Mouse (Mus musculus) liver, postnatal 0 days (tissue): ENCODE data around the gene Cnot4. TPM values are rescaled to one million over a fixed set of nuclear protein-coding genes. Genes with fewer than 3 reads are reported as not detected.

Experiments used
- ATAC-seq: fragments of 200-750 bp; cut with Nextera tagmentation; 2 replicates; pipeline ENCODE4 v1.8.0; 2017; ENCODE audit warnings: mild to moderate bottlenecking, moderate library complexity
- DNase-seq: peaks from one replicate; pipeline ENCODE4 v3.0.0-alpha.2; 2016
- H3K27ac ChIP-seq: fragments of 300-500 bp; sonication (generic); 2 replicates; pipeline ENCODE4 v1.5.1; 2014; ENCODE audit warnings: antibody characterized with exemption, moderate library complexity, mild to moderate bottlenecking, low read depth
- H3K27me3 ChIP-seq: fragments of 300-500 bp; sonication (generic); 2 replicates; pipeline ENCODE4 v1.6.1; 2014; ENCODE audit warnings: low read length, control low read depth, mixed read lengths; ENCODE audit not compliant: insufficient read depth
- H3K36me3 ChIP-seq: fragments of 300-500 bp; sonication (generic); replicated peaks from 2 replicates; pipeline ENCODE4 v1.6.1; 2014; ENCODE audit warnings: mild to moderate bottlenecking, control low read depth, low read length, moderate library complexity, mixed read lengths; ENCODE audit not compliant: insufficient read depth
- H3K4me1 ChIP-seq: fragments of 300-500 bp; sonication (generic); 2 replicates; pipeline ENCODE4 v1.6.1; 2014; ENCODE audit warnings: antibody characterized with exemption, mild to moderate bottlenecking, control low read depth; ENCODE audit not compliant: insufficient read depth
- H3K4me2 ChIP-seq: fragments of 300-500 bp; sonication (generic); 2 replicates; pipeline ENCODE4 v1.6.1; 2014; ENCODE audit warnings: low read depth, mild to moderate bottlenecking, low read length, moderate library complexity, mixed read lengths
- H3K4me3 ChIP-seq: fragments of 300-500 bp; sonication (generic); 2 replicates; pipeline ENCODE4 v1.5.1; 2014; ENCODE audit warnings: low read depth, low read length
- H3K9ac ChIP-seq: fragments of 300-500 bp; sonication (generic); replicated peaks from 2 replicates; pipeline ENCODE4 v1.6.1; 2014; ENCODE audit warnings: mild to moderate bottlenecking, moderate library complexity
- H3K9me3 ChIP-seq: fragments of 300-500 bp; sonication (generic); 2 replicates; pipeline ENCODE4 v1.6.1; 2016; ENCODE audit warnings: mild to moderate bottlenecking, control low read depth, low read length, mixed read lengths
- CTCF ChIP-seq: sonication (generic); IDR thresholded peaks from 2 replicates; pipeline ENCODE4 v1.5.1; 2016; ENCODE audit warnings: antibody characterized with exemption, low read depth
- EP300 ChIP-seq: IDR thresholded peaks from 2 replicates; pipeline ENCODE4 v1.6.1; 2016; ENCODE audit warnings: antibody characterized with exemption, low read depth, mild to moderate bottlenecking
- WGBS: fragments of 180-500 bp; shearing (Covaris S2); extraction: QIAGEN DNeasy Blood & Tissue Kit; methylation state at CpG from one replicate; pipeline ENCODE4 v1.1.7; 2014; ENCODE audit not compliant: insufficient replicate concordance; 5-methylcytosine and 5-hydroxymethylcytosine counted together
- polyA plus RNA-seq: library from polyadenylated mRNA; unstranded; fragments of >200 nt; fragmentation: Nextera tagmentation; extraction: Ambion mirVana; gene quantifications from 2 replicates; pipeline ENCODE4 v1.2.1, GENCODE M21; 2015

Cnot4 gene
- polyA plus RNA-seq, 1 experiment from 2014 or later, result 10.7 TPM

DNA sequence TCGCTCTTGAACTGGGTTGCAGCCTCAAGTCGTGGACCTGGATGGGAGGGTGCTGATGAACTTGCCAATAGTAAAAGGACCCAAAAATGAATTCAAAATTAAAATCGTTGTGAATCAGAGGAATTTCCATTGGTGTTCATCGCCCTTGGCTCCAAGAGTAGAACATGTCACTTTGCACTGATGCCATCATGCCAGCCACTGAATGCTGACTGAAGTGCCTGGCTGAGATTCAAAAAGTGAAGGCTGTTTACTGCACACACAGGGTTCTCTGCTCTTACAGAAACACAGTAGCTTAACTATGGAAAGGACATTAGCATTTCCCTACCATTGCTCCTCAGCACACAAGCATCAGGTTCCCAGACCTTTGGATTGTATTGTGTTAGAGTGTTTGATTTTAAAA, 137.0 kb downstream of the Cnot4 start:
- 69% methylated on average over 4 of the region's 4 CpGs for WGBS
- ATAC-seq (no peak), DNase-seq (no peak)
- H3K4me2 ChIP-seq, result no peak overlapping the region
- H3K9me3 ChIP-seq, result no peaks in the 10 kb centered on the region
- no peaks in the 10 kb centered on the region for H3K27me3 ChIP-seq
- H3K36me3 ChIP-seq, result no peaks in the 10 kb centered on the region
- no peak overlapping the region for H3K9ac ChIP-seq
- H3K27ac ChIP-seq, result no peak overlapping the region
- no peak overlapping the region for H3K4me3 ChIP-seq
- H3K4me1 ChIP-seq, result peaks cover 5% of the 10 kb centered on the region
- TF ChIP-seq EP300, result no peak
- no peak for TF ChIP-seq CTCF

DNA sequence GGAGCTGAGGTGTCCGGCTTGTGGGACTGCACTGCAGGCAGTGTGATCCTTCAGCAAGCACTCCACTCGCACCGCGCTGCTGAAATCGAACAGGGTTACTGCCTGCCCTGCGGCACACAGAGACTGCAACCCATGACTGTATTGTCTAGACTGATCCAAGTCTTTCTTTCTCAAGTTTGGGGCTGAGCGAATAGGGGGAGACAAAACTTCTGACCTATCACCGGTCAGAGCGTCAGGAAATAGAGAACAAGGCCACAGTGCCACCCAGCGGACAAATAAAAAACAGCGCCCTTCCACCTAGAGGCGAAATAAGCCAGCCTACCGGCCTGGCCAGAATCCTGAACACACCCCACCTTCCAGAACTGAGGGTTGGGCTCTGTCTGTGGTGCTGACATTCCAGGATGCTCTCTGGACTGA, 138.3 kb downstream of the Cnot4 start:
- no peaks in the 10 kb centered on the region for H3K9me3 ChIP-seq
- DNase-seq (peak; percentile 82), ATAC-seq (peak; percentile 83)
- 6% methylated on average over 13 of the region's 13 CpGs for WGBS
- H3K4me2 ChIP-seq, result peak overlapping the region; percentile 72
- H3K4me1 ChIP-seq, result peaks cover 5% of the 10 kb centered on the region
- TF ChIP-seq CTCF, result peak; percentile 91
- no peak for TF ChIP-seq EP300
- H3K4me3 ChIP-seq, result peak overlapping the region; percentile 25; the same call in 1 of the 2 replicates
- H3K27me3 ChIP-seq, result no peaks in the 10 kb centered on the region
- H3K27ac ChIP-seq, result no peak overlapping the region
- H3K9ac ChIP-seq, result no peak overlapping the region
- H3K36me3 ChIP-seq, result no peaks in the 10 kb centered on the region

DNA sequence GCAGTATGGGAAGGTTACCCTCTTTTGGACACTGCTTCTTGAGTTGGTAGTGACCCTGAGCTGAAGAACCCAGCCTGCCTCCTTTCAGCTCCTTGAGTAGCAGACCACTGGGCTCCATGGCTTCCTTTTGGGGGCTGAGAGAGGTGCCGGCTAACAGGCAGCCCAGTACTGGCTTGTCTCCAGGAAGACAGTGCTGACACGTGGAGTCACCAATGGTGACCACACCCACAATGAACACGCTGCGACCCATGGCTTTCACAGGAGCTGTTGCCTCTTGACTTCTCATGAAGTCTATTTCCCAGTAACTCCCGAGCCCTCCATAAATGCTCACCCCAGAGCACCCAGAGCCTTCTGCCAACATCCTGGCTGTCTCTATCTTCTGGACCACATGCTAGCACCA, 138.8 kb downstream of the Cnot4 start:
- no peaks in the 10 kb centered on the region for H3K36me3 ChIP-seq
- H3K4me2 ChIP-seq, result peak overlapping the region; percentile 72
- 31% methylated on average over 5 of the region's 5 CpGs for WGBS
- H3K4me1 ChIP-seq, result peaks cover 5% of the 10 kb centered on the region
- H3K4me3 ChIP-seq, result 0 out of 2 replicates have a peak overlapping the region, but pooled peaks have one; percentile 25
- DNase-seq (no peak), ATAC-seq (peak; percentile 17; the same call in 1 of the 2 replicates)
- H3K9me3 ChIP-seq, result no peaks in the 10 kb centered on the region
- no peak for TF ChIP-seq CTCF
- TF ChIP-seq EP300, result no peak
- H3K27me3 ChIP-seq, result no peaks in the 10 kb centered on the region
- no peak overlapping the region for H3K27ac ChIP-seq
- no peak overlapping the region for H3K9ac ChIP-seq

DNA sequence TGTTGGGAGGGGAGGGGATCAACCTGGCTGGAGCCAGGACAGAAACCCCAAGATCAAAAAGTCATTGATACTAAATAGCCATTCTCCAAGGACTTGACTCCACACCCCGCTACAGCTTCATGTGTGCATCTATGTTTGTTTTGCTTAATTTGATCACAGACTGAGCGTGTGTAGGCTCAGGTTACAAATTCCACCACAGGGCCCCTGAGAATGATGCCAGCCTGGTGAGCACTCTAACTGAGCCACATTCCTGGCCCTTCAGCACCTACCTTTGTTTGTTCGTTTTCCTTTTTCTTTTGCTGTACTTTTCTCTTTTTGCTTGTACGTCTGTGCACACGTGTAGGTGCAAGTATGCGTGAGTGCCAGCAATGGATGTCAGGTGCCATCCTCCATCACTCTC, 144.3 kb downstream of the Cnot4 start:
- no peak for TF ChIP-seq EP300
- TF ChIP-seq CTCF, result no peak
- ATAC-seq (no peak), DNase-seq (no peak)
- 70% methylated on average over 6 of the region's 6 CpGs for WGBS
- Histone ChIP-seq H3K4me3 (no peak overlapping the region), H3K27me3 (no peaks in the 10 kb centered on the region), H3K4me2 (no peak overlapping the region), H3K9me3 (no peaks in the 10 kb centered on the region), H3K4me1 (peaks cover 5% of the 10 kb centered on the region), H3K36me3 (no peaks in the 10 kb centered on the region), H3K9ac (no peak overlapping the region), H3K27ac (no peak overlapping the region)

DNA sequence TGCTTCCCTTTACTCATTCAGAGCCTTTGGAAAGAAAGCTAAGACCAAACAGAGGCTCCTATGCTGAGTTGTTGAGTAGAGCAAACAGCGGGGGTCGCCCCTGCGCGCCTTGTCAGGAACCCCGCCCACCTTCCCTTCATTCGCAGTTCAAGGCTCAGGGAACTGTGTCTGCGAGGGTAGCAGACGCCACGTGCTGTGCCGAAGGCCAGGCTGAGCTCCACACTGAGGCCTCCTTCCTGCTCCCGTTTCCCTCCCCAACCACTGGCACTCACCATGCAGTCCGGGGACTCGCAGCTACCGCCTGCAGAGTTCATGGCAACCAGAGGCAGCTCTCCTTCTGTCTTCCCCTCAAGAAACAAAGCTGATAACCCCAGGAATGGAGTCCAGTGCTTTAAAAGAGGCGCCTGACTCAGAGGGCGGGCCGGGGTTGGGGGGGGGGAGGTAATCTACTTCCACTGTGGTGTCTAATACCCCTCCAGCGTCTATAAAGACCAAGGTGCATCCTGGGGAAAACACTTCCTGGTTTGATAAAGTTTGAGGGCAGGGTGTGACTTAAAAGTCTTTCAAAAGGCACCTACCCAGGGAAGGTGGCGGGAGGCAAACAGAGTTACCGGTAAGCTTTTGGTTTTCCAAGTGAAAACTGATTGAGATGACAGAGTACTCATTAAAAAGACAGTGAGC, 145.3 kb downstream of the Cnot4 start, which contains the start of gene Slc23a4:
Slc23a4 (minus strand) TSS at position 324 of the 681 bp plus-strand sequence.
- Histone ChIP-seq H3K36me3 (no peaks in the 10 kb centered on the region), H3K4me2 (0 out of 2 replicates have a peak within 1 kb of the TSS, but pooled peaks have one; percentile 22), H3K4me1 (peaks cover 5% of the 10 kb centered on the region), H3K27me3 (no peaks in the 10 kb centered on the region), H3K4me3 (no peak within 1 kb of the TSS), H3K27ac (no peak within 1 kb of the TSS), H3K9me3 (no peaks in the 10 kb centered on the region), H3K9ac (no peak within 1 kb of the TSS)
- ATAC-seq (no peak), DNase-seq (no peak)
- TF ChIP-seq EP300 (no peak), CTCF (no peak)
- WGBS, result 11% methylated on average over 20 of the region's 20 CpGs

DNA sequence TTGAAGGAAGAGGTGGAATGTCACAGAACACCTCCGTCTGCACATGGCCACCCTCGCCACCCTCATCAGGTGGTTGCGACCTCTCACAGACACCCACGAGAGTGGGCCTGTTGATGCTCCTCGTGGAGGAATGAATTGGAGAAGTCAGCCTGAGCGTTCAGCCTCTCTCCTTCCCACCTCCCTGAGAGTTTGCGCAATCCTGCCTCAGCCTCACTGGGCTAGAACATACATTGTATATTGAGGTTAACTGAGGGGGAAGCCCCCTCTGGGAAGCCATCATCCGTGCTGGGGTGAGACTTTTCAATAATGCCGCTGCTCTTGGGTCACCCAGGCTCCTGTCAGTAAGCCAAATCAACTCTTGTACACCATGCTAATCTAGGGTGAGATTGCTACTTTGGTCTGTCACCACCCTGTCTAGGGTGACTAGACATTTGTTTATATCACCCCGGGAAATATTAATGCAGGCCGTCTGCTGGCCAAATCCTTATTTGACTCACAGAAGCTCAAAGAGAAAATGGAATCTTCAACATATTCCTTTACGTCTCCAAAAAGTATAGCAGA, 146.4 kb downstream of the Cnot4 start:
- Histone ChIP-seq H3K27me3 (no peaks in the 10 kb centered on the region), H3K4me2 (no peak overlapping the region), H3K9me3 (no peaks in the 10 kb centered on the region), H3K27ac (no peak overlapping the region), H3K36me3 (no peaks in the 10 kb centered on the region), H3K4me3 (no peak overlapping the region), H3K4me1 (peaks cover 5% of the 10 kb centered on the region), H3K9ac (no peak overlapping the region)
- 62% methylated on average over 12 of the region's 12 CpGs for WGBS
- DNase-seq (no peak), ATAC-seq (no peak)
- no peak for TF ChIP-seq EP300
